Mouse (Mus musculus): ENCODE results near the gene Csrnp1. TPM values are rescaled to one million over a fixed set of nuclear protein-coding genes. Genes with fewer than 3 reads are reported as not detected.
A peak's percentile ranks its signal among the peaks of the same experiment; 100 is the strongest.
"Not testable (repeated sequence)": the region's sequence is repeated elsewhere in the genome, so short reads cannot be mapped to it uniquely, and the experiment has no call there.

Gene Csrnp1
- 1 to 10 TPM; 2.6 to 3.4 TPM for total RNA-seq (2021)
- long read RNA-seq, experiment 1, result 0 reads
- long read RNA-seq, experiment 2, result 0 reads

DNA sequence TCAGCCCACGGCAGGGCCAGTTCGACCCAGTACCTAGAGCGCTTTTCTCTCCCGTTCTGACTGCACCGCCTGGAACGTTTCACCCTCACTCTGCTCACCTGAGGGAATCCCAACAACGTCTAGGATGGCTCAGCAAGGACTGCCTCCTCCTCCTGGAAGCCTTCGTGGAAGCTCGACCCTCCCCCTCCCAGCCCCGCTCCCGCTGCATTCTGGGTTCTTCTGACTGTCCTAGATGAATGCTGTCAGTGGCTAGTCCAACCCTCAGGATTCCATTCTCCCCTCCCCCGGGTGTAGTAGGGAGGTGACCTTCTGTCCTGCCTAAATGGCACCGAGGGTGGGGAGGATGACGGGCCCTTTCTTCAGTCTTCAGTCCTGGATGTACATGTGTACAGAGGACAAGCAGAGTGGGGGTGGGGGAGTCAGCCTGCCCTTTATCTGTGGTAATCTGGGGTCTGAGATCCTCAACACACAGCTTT, at the start of gene Csrnp1:
Csrnp1 (minus strand) TSS at position 123 of the 476 bp plus-strand sequence.
- DNase-seq, result peak; percentile 17

DNA sequence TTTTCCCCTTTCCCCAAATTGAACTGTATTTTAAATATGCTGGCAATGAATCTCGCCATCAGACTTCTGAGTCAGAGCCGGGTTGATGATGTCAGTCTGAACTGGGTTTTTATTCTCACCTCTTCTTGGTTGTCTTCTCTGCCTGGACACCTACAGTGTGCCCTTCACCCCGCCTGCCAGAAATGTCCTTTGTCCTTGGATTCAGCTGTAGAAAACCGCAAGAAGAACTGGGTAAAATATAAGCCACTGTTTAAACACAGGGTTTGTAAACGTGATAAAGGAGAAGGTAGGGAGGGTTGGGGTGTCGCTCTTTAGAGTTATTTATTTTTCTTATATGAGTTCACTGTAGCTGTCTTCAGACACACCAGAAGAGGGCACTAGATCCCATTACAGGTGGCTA, 48.3 kb upstream of the Csrnp1 start:
- DNase-seq, result no peak

DNA sequence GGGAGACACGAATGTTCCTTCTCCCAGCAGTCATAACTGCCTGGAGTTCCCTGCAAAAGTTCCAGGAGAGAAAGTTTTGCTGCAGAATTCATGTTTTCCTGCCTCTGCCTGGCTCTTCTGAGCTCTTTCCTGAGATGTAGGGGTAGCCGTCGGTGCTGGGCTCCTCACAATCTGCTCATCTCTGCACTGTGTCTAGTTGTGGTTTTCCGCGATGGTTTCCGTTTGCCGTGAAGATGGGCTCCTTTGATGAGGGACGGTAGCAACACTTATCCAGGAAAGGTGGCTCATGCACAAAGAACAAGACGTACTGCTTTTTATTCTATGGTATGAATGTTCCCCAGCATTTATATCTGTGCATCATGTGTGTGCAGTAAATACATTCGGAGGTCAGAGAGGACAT, 46.0 kb upstream of the Csrnp1 start:
- DNase-seq, result no peak

DNA sequence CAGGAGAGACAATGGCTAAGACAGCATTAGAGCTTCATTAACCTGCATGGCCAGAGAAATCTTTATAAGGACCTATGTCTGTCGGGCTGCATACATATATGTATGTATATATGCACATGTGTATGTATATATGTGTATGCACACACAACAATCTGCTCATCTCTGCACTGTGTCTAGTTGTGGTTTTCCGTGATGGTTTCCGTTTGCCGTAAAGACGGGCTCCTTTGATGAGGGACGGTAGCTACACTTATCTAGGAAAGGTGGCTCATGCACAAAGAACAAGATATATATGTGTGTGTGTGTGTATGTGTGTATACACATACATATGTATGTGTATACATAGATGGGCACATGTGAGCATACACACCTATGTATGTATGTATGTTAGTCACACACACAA, 45.4 kb upstream of the Csrnp1 start:
- no peak for DNase-seq

DNA sequence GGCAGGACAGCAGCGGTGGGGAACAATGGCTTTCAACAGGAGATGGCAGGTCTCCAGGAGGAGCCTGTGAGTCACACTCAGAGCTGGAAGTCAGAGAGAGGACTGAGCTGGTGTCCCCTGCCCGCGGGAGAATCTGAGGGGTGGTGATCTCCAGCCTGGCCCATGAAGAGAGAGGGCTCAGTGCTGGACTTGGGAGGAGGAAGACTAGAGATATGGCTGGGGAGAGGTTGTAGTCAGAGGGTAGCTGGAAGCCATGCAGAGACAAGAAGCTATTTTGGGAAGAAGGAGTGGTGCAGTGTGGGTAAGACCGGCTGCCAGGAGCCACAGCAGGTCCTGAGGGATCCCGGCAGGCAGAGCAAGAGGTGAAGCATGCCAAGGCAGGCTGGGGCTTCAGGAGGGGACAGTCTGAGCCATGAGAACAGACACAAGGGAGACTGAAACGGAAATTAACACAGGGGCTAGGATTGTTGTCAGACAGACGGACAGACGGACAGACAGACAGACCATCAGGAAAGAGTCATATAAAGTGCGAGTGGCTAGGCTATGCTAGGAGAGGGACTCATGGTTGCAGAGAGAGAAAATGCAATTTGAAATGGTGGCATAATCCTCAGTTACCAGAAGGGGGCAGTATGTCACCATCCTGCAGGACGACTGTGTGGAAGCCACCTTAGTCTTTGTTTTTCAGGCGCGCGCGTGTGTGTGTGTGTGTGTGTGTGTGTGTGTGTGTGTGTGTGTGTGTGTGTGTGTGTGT, 43.1 kb upstream of the Csrnp1 start:
- DNase-seq, result peak; percentile 42

DNA sequence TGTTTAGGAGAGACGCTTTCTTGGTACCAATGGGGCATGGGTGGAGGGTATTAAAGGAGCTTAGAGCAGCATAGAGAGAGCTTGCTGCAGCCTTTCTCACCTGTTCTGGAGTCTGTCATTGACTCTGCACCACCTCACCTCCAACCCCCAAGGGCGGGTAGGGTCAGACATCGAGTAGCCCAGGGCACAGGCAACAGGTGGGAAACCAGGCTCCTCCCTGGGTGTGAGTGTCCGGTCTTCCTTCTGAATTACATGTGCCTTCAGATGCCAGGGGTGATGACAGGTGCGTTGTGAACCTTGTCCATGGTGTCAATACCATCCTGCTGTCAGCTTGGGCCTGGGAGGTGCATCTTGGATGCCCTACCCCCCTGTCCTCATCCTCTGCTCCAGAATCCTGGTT, 40.2 kb upstream of the Csrnp1 start:
- no peak for DNase-seq

DNA sequence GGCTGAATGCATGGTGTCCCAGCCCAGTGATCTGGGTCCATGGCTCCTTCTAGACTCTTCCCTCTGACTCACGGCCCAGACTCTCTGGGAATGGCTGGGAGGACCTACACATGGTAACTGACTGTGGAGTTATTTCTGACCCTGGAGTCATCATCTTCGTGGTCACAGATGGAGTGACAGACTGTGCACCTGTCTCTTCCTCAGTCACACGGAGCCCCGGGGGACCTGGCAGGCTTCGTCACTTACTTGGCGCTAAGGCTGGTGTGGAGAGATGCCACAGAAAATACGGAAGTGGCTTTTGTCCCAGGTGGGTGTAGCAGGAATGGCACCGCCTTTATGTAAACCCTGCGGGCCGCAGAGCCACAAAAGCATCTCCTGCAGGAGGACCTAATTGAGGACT, 39.7 kb upstream of the Csrnp1 start:
- no peak for DNase-seq

DNA sequence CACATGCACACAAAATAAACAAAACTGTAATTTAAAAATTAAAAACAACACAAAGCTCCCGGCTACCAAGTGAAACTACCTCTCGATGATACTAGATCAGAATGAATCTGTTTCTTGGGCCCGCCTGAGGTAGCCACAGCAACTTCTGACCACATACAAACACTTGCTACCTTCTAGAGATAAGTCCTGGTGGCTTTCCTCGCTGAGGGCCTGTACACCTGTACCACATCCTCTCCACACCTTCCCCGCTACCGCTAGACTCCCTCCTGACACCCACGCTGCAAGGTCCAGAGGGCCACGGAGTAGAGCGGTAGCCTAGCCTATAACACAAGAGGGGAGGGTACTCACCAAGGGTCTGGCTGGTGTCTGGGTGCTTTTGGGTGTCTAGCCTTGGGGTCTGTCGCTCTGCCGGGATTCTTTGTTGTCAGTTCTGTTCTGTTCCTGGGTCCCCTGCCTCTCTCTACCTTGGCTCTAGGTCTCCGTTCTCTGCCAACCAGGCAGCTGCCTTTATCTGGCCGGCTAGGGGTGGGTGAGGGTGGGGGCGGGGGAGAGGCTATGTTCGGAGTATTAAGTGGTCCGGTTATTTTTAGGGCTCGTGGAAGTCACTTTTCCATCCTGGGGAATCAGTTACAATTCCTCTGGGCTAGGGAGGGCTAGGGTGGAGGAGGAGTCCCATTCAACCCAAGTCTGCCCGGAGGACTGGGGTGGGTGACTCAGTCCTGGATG, 38.8 kb upstream of the Csrnp1 start, which contains the start of gene Xirp1:
Xirp1 (minus strand) TSS at position 513 of the 726 bp plus-strand sequence.
- DNase-seq, result no peak

DNA sequence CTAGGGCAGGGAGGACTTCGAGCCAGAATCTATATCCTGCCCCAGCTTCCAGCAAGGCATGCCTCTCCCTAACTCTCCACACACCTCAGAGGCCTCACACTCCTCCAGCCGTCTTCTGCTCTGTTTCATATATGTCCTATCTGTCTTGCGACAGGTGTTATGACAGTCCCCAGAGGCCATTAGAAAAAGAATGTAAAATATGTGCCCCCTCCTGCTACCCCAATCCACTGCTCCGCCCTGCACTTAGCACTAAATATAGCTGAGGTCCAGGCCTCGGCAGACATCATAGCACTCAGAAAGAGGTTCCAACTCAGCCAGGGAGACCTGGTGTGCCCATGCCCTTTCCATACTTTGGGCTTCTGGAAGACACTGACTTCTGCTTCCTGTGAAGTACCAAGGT, 36.7 kb upstream of the Csrnp1 start:
- DNase-seq, result no peak

DNA sequence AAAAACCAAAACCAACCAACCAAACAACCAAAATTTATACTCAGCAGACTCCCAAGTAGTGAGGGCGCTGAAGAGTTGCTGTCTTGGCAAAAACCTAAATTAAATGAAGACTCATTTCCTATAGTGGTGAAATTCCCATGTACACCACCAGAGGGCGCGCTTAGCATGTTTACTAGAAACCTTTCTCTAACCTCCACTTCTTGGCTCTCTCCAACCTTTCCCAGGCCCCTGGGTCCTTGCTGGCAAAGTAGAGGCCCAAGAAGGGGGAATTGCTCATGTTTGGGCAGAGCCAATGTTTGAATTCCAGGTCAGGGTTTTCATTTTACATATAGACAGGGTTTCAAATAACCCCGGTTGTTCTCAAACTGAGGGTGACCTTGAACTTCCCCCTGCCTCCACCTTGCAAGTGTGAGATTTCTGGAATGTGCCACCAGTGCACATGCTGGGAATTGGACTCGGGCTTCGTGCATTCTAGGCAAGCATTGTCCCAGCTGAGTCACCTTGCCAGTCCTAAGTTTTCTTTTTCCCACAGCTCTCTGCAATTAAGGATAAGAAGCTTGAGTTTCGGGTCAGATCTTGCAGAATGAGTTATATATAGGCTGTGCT, 35.9 kb upstream of the Csrnp1 start:
- peak; percentile 83 for DNase-seq

DNA sequence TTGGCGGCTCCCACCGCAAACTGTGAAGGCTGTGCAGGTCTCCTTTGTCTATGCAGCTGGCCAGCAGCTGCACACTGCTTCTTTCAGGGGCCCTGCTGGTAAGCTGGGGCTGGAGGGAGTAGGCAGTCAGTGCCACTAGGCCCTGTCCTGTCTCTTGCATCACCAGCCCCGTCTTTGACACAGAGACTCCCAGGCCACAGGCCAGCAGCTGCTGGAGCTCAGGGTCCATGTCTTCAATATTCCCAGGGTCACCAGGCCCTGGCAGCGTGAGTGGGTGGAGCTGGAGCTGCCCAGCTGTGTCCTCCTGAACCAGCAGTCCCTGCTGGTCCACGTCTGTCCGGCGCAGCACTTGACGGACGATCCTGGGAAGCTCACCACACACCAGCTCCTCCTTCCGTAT, 32.5 kb upstream of the Csrnp1 start:
- no peak for DNase-seq

DNA sequence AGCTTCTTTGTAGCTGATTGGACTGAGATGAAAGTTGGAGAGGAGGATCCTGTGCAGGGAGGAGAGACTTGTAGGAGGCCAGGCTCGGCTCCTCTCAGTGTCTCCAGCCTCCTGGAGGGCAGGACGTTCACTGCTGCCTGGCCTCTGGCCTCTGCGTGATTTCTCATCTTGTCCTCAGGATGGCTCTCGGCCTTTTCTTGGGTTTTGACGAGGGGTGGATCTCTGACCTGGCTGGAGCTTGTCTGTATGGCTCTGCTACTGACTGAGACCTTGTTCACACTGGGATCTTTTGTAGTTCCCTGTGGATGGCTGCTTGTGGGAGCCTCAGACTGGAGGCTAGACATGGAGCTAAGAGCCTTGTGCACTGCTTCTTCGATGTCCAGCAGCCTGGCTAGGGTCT, 30.4 kb upstream of the Csrnp1 start:
- no peak for DNase-seq

DNA sequence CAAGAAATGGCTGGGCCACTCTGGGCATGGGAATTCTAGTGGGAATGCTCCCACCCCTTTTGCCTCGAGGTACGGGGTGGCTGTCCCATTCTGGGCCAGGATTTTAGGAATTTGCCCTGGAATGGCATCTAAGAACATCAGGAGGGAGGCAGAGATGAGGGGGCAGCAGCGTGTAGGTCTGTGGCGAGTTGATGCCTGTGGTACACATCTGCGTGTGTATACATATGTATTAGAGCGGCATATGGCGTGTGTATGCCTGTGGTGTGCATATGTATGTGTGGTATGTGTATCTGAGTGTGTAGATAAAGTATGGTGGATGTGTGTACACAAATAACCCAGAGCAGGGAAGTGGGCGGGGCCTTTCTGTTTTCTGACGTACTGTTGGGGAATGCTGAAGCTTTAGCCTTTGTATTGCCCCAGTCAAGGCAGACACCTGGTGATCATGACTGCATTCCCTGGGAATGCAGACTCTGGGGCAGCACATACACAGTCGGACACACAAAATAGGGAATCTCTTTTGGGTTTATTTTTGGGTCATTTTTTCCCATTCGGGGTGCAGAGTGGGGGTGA, 28.9 kb upstream of the Csrnp1 start:
- DNase-seq, result no peak

DNA sequence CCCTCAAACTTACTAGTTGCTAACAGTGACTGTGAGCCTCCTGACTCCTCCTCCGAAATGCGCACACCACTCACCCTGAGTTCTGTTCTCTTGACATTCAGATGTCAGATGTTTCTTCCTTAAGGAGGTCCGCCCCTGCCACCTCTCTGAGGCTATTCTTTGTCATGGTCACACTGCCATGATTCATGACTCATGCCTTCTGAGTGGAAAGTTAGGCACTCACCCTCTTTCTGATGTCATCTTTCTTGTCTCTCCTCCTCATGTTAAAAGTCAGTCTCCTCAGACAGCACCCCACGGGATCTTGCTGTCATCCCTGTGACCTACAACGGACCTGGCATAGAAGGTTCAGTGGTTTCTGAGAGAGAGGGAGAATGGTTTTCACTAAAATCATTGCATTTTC, 28.3 kb upstream of the Csrnp1 start:
- DNase-seq, result no peak

DNA sequence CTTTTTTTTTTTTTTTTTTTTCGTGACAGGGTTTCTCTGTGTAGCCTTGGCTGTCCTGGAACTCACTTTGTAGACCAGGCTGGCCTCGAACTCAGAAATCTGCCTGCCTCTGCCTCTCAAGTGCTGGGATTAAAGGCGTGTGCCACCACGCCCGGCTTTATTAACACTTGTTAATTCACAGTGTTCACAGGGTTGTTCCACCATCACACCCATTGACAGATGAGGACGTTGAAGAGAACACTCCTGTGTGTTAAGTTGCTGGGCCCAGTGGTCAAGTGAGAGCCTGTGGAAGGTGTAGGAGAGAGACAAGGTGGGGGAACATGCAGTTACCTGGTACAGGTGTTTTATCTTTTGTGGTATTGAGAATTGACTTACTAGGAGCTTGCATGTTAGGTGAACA, 27.7 kb upstream of the Csrnp1 start:
- DNase-seq, result not testable (repeated sequence)

DNA sequence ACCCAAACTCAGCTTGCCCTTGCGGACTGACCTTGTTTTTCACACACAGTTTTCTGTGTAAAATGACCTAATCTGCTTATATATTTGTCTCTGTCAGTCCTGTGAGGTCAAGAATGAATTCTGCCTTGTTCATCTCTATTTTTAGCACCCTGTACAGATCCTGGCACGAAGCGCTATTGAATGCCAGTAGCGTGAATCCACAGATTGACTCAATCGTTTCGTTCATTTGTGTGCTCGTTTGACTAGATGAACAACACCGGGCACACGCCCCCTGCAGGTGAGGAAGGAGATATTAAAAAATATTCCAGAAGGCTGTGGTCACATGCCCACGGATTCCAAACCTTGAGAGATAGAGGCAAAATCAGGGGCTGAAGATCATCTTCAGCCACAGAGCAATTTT, 27.1 kb upstream of the Csrnp1 start:
- peak; percentile 66 for DNase-seq

DNA sequence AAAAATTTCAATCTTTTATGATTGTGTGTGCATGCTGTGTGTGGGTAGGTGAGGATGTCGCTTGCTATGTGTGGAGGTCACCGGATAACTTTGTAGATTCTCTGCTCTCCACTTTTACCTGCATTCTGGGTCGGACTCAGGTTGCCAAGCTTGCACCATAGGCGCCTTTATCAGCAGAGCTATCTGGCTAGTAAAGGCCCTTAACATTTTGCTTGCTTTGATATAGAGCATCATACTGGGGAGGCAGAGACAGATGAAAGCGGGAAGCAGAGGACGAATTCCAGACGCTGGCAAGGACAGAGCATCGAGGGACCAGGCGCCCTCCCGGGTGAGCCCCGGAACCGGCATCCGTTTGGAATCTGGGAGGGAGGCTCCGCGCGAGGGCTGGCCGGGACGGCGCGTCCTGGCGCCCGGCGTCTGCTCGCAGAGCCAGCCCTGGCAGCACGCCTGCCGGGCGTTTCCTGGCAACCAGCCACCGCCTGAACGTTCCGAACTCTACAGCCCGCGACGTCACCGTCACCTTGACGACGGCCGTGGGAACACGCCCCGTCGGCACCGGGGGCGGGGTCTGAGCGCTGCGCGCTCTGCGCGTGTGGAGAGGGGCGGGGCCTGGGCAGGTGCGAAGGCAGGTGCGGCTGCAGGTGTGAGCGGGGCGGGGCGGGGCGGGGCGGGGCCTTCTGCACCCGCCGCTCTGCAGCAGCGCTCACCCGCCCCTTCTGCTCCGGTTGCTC, 26.5 kb upstream of the Csrnp1 start:
- DNase-seq, result peak; percentile 99

DNA sequence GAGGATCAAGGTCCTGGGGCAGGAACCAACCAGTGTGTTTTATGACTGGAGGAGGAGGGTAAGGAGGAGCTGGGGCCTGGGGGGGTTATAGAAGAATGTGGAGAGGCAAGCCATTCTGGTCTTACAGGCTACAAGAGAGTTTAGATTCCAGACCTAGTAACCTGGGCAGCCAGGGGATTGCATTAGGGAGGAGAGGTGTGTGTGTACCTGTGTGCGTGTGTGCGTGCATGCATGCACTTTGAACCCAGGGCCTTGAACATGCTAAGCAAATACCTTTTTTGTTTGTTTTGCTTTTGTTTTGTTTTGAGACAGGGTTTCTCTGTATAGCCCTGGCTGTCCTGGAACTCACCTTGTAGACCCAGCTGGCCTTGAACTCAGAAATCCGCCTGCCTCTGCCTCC, 25.4 kb upstream of the Csrnp1 start:
- DNase-seq, result no peak

DNA sequence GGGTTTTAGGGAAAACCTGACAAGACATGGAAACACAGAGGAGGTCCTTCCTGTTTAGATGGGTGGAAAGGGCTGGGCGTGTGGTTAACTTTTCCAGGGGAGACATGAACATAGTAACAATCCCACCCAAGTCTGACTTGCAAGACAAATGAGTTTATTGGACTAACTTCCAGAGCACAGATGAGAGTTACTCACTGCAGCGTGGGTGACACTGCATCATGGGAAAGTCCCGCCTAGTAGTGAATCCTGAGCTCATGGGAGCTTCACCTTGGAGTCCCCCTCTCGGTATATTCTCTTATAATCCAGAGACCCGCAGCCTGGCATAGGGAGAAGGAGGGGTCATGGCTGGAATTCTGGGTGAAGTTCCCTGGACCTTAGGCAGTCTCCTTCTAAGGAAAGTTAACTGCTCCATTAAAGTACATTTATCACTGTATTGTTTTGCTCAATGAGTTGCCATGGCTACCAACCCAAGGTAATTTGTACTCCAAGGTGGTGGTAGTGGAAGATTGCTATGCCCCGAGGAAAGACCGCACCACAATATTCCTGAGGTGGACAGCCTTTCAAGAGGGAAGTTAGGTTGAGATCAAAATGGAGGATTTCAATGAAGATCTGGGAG, 24.9 kb upstream of the Csrnp1 start:
- no peak for DNase-seq

DNA sequence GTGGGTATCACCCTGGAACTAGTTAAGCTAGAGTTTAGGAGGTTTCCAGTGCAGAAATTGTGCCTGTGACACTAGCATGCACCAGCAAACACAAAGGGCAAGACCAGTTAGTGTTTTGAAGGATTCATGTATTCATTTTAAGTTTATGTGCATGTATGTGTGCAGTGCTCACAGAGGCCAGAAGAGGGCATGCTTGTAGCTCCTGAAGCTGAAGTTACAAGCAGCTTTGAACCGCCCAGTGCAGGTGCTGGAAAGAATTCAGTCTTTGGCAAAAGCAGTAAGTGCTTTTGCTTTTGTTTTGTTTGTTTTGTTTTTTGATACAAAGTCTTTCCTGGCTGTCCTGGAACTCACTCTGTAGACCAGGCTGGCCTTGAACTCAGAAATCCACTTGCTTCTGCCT, 23.4 kb upstream of the Csrnp1 start:
- DNase-seq, result no peak

DNA sequence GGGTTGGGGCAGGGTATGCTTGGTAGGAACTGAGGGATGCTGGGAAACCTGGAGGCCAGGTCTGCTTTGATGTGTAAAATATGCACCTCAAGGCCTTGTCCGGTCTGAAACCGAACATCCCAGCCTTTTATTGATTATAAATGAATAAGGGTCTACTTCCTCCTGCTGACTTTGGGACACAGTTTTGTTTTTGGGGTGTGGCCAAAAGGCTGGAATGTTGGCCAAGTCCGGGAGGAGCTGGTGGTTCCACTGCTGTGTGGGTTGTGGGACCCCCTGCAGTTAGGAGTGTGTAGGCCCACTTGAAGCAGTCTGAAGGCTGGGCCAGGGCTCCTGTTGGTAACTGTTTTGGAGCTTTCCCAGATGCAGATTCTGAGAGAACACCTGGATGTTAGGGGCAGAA, 21.5 kb upstream of the Csrnp1 start:
- no peak for DNase-seq

DNA sequence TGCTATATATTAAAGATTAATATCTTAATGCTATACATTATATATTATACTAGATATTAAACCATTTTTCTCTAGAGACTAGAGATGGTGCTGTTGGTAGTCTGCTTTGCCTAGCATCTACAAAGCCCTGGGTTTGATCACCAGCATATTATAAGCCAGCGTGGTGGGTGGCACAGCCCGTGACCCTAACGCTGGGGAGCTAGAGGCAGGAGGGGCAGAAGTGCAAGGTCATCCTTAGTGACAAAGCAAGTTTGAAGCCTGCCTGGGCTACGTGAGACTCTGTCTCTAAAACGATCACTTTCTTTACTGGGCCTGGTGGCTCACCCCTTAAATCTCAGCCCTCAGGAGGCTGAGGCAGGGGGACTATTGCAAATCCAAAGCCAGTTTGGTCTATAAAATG, 18.4 kb upstream of the Csrnp1 start:
- no peak for DNase-seq
